Mouse (Mus musculus): ENCODE results near the gene Naa35.

Naa35 gene

GRCm38 (mm10) chr13:59584947-59585647 lies at the start of gene Naa35, which contains the start of gene Agtpbp1:
TSS of gene Naa35 (plus strand) at chr13:59585259.
TSS of gene Agtpbp1 (minus strand) at chr13:59585227.
- in situ Hi-C loops (cut with MseI, MboI): no loop called here

DNA sequence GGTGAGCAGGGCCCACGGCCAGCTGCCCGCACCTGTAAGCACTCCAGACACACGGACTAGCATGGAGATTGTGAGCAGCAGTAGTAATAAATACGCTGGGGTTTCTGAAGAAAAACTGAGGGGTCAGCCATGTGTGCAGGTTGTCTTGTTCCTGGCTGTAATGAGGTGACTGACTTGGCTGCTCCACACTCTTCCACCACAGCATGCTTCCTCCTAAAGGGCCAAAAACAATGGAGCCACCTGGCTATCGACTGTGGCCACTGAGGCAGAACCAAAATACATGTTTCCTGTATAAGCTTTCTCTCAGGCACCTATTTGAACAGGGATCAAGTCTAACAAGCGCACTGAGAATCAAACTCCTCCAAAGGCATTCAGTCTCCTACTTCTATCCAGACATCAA lies 49.3 kb upstream of the Naa35 start:
- in situ Hi-C loops (cut with MseI, MboI): no loop called here

DNA sequence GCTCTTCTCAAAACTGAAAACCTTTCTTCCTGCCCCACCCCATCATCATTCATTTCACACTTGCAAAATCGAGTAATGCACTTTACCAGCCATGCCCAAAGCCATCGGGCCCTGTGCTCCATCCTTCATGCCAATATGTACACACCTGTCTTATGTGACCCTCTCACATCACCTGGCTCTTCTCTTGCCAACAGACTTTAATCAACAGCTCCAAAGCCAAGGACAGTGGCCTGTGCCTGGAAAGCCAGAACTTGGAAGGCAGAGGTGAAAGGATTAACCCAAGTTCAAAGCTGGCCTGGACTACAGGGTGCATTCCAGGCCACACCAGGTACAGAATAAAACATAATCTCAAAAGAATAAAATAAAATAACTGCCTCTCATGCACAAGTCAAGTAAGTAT lies 48.4 kb upstream of the Naa35 start:
- in situ Hi-C loops (cut with MseI, MboI): no loop called here

DNA sequence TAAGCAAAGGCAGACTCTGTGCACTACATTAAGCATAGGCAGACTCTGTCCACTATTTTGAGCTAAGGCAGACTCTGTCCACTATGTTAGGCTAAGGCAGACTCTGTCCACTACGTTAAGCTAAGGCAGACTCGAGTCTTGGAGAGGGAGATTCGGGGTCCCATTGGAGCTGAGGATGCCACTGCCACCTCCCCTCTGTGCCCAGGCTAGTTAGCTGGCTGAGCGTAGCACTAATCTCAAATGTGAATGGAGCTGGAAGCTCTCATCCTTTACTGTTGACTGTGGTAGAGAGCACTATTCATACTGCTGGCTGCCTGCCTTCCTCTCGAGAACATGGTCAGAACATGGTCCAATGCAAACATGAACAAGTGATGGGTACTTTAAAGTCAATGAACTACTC lies 46.4 kb upstream of the Naa35 start:
- in situ Hi-C loops (cut with MseI, MboI): no loop called here

- in situ Hi-C loops (cut with MseI, MboI): no loop called here
Measured at GRCm38 (mm10) chr13:59540030-59540429, 45.0 kb upstream of the Naa35 start.

DNA sequence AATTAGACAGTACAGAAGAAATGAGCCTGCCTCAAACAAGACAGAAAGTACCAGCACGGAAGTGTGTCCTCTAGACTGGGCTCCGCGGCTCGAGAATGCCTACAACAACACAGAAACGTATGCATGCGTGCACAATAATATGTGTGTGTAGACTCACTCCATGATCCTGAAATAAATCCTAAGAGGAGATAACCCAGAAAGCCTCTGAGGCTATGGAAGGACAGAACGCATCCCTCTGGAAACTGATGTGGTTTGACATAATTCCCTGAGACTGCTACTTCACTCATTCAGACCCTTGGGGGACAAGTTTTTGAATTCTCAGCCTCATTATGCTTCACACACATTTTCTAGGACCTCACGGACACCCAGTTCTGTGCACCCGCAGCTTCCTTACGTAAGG lies 42.6 kb upstream of the Naa35 start:
- in situ Hi-C loops (cut with MseI, MboI): no loop called here

- in situ Hi-C loops (cut with MseI, MboI): no loop called here
Measured at GRCm38 (mm10) chr13:59547091-59547490, 38.0 kb upstream of the Naa35 start.

GRCm38 (mm10) chr13:59547716-59548115 lies 37.3 kb upstream of the Naa35 start:
- in situ Hi-C loops (cut with MseI, MboI): no loop called here

- in situ Hi-C loops (cut with MseI, MboI): no loop called here
Measured at GRCm38 (mm10) chr13:59549318-59549798, 35.7 kb upstream of the Naa35 start.

- in situ Hi-C loops (cut with MseI, MboI): no loop called here
Measured at GRCm38 (mm10) chr13:59552286-59552685, 32.8 kb upstream of the Naa35 start.

DNA sequence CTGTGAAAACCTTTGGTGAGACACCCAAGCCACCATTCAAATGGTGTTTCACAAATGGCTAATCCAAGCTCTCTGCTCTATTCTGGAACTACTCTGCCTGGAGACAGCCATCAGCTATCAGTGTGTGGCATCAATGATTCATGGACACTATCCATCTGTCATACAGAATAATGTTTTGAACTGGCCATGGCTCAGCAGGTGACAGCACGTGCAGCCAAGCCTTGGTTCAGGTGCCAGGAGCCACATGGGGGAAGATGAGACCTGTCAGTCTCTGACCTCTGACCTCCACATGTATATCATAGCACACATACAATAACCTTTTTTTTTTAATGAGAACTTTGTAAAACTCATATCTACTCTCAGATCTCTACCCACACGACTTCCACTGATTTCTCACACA lies 32.3 kb upstream of the Naa35 start:
- in situ Hi-C loops (cut with MseI, MboI): no loop called here

DNA sequence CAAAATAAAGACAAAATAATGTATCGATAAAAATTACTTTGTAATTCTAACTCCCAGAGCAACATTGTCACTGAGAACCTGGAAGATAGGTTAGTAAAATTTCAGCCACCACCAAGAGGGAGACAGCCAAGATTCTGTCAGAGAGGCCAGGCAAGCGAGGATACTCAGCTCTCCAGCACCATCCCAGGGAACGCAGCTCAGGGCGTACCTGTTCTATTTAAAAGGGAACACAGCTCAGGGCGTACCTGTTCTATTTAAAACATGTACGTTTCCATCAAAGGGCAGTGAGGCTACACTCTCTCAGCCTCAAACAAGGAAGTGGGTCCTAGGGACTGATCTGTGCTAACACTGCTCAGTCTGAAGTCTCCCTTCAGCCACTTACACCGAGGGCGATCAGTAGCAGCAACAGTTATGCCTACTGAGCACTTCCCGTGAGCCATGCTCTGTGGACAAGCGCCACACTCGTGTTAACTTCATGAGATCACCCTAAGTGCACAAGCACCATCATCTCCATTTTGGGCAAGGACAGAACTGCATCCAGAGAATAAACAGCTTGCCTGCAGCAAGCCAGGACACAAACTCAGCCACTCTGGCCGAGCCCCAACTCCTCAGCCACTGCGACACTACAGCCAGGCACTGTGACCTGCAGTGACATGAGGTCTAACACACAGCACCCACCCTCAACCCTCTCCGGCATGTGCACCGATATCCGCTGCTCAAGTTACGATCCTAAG lies 30.1 kb upstream of the Naa35 start:
- in situ Hi-C loops (cut with MseI, MboI): no loop called here

DNA sequence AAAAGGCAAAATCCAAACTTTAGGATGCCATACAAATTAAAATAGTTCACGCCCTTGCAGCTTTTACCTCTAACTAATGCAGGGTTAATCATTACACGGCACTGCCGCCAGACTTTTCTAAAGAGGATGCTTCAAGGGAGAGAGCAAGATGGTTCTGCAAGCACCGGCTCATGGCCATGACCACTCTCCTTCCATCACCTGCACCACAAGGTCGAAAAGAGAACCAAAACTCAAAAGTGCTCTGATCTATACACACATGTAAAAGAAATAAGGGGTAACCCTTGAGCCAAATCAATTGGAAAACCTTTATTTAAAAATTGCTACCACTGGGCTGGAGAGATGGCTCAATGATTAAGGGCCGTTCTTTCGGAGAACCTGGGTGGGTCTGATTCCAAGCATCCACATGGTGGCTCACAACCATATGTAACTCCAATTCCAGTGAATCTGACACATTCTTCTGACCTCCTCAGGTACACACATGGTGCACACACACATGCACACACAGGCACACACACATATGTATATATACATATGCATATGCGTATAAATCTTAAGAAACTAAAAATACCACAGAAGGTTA lies 29.4 kb upstream of the Naa35 start:
- in situ Hi-C loops (cut with MseI, MboI): no loop called here

DNA sequence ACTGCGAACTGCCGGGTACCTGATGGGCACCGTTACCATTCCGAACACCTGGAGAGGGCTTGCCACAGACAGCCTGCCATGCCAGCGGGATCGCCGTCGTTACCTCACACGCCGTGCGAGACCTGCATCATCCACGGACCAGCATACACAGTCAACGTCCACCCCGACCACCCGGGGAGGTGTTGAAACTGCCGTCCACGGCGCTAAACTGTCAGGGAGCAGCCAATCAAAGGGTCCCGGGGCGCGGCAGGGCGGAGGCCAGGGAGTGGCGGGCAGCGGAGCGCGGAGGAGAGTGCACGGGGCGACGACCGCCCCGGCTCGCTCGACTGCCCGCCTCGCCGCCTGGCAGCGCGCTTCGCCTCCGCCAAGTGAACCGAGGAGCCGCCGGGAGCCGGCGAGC lies 28.4 kb upstream of the Naa35 start:
- in situ Hi-C loops (cut with MseI, MboI): no loop called here

GRCm38 (mm10) chr13:59557185-59557985 lies 27.7 kb upstream of the Naa35 start:
- in situ Hi-C loops (cut with MseI, MboI): no loop called here

DNA sequence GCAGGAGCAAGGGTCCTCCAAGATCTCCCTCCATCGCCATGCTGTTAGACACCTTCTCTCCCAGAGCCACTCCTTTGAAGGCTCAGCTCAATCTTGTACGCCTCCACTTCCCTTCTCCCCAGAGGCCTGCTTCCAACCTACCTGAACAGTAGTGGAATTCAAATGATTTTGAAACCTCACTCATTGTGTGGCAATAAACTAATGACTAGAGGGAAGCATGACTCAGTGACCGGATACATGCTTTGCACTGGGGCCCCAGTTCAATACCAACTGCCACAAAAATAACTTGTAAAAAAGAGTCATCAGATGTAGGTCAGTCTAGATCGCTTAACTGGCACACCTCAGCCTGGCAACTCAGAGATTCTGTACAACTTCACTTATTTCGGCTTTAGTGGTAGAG lies 26.3 kb upstream of the Naa35 start:
- in situ Hi-C loops (cut with MseI, MboI): no loop called here

DNA sequence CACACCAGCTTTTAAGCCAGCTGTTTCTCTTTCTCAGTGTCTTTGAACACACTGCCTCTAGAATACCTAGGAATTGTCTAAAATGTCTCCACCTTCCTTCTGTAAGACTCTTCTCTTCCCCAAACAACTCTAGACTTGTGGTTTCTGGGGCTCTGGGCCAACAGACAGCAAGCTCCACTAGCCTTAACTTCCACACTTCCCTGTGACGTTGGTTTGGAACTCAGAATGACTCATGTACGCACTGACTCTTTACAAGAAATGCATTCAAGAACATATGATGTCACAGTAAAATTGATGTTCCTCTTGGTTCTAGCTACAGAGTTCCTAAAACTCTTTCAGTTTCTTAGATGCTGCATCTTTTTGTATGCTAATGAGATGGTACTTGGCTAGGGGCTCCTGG lies 22.6 kb upstream of the Naa35 start:
- in situ Hi-C loops (cut with MseI, MboI): no loop called here

DNA sequence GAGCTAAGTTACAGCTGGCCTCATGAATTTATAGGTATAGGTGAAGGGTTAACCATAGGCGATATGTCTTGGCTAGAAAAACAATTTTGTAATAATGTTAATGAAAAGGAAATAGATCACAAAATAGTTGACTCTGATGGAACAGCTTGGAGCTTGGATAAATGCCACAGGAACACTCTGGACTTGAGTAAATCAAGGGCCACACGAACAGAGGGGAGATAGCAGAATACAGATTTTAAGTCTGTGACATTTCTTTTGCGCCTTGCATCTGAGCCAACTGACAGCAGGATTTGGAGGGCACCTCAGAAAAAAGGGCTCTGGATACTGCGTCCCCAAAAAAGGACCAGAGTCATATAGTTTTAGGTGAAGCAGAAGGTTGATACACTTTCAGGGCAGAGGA lies 20.6 kb upstream of the Naa35 start:
- in situ Hi-C loops (cut with MseI, MboI): no loop called here

DNA sequence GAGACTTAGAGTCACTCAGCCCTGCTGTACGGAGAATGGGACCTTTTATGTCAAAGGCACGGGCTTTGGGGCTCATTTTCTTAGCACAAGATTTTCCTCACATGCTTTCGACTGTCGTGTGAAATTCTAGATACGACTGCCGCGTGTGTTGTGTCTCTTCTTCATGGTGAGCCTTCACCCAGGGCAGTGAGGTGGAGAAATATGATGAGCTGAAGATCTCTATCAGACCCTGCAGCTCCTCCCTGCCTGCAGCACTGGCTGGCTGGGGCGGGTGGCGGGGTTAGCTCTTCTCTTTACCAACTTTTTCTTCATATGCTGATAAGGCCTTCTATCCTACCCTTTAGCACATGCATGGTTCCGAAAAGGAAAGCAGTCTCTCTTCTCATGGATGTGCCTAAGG lies 20.1 kb upstream of the Naa35 start:
- in situ Hi-C loops (cut with MseI, MboI): no loop called here

GRCm38 (mm10) chr13:59565945-59566520 lies 19.0 kb upstream of the Naa35 start:
- in situ Hi-C loops (cut with MseI, MboI): no loop called here

DNA sequence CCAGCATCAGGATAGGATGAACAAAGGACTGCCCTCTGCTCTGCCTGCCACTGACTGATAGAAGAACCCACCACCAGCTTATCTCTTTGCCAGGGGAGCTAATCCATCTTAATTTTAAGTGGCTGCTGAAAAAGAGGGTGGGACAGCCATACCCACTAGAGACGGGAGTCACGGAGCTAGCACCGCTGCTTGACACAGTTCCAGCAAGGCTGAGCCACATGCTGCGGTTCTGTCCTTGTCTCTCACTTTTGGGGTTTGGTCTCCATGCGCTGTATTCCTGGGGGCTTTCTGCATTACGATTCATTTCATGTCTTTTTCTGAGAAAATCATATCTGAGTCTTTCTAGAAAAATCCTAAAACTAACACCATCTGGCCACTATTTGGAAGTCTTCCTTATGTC lies 14.0 kb upstream of the Naa35 start:
- in situ Hi-C loops (cut with MseI, MboI): no loop called here

DNA sequence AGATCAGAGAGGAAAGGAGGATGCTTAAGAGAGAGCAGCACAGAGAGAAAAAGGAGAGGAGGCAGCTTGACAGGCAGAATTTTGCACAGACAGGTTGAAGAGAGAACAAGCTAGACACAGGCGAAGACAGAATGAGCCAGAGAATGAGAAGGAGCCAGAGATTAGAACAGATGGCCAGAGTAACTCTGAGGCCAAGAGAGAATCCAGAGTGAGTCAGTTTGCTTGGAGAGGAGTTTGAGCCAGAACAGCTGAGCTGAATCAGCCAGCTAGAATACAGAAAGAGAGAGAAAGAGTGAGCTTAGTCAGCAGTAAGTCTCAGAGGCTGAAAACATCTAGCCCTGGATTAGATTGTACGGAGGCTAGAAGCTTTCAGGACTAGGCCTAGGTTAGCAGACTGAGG lies 12.5 kb upstream of the Naa35 start:
- in situ Hi-C loops (cut with MseI, MboI): no loop called here
